Mouse (Mus musculus) neutrophil, adult 5-6 weeks (primary cell): ENCODE measurements around the gene Camk1d. TPM values are rescaled to one million over a fixed set of nuclear protein-coding genes. Genes with fewer than 3 reads are reported as not detected.
A peak's percentile ranks its signal among the peaks of the same experiment; 100 is the strongest.
"Not testable (repeated sequence)": the region's sequence is repeated elsewhere in the genome, so short reads cannot be mapped to it uniquely, and the experiment has no call there.

Experiments used
- ATAC-seq: fragments of 151-379, 151-347 bp; 2 replicates; pipeline ENCODE4 v1.8.0; 2017; ENCODE audit warnings: mild to moderate bottlenecking, moderate TSS enrichment; ENCODE audit not compliant: insufficient number of reproducible peaks, poor library complexity, low FRiP score, severe bottlenecking; ENCODE audit errors: extremely low read depth
- total RNA-seq: library from RNA; stranded (forward); fragments of 200-1000 nt; gene quantifications from 2 replicates; pipeline ENCODE4 v1.2.3, GENCODE M21; 2017

Gene Camk1d
- total RNA-seq, 1 experiment from 2014 or later = 41.3 TPM

- ATAC-seq = no peak
These were observed 77.2 kb downstream of the Camk1d start for GRCm38 (mm10) chr2:5636801-5637742.

- ATAC-seq = no peak
These were observed 82.0 kb downstream of the Camk1d start for GRCm38 (mm10) chr2:5632355-5632684.

- ATAC-seq = no peak
These were observed 82.5 kb downstream of the Camk1d start for GRCm38 (mm10) chr2:5631676-5632354.

- no peak for ATAC-seq
These were observed 83.6 kb downstream of the Camk1d start for GRCm38 (mm10) chr2:5630710-5631109.

- ATAC-seq = no peak
These were observed 89.9 kb downstream of the Camk1d start for GRCm38 (mm10) chr2:5624379-5624778.

GRCm38 (mm10) chr2:5618361-5618896 is 95.9 kb downstream of the Camk1d start:
- ATAC-seq = no peak

- ATAC-seq = no peak
These were observed 99.4 kb downstream of the Camk1d start for GRCm38 (mm10) chr2:5614896-5615295.

GRCm38 (mm10) chr2:5614308-5614705 is 100.0 kb downstream of the Camk1d start:
- ATAC-seq = no peak

- ATAC-seq = peak; percentile 62
These were observed 100.5 kb downstream of the Camk1d start for GRCm38 (mm10) chr2:5613651-5614307.

GRCm38 (mm10) chr2:5611601-5612000 is 102.7 kb downstream of the Camk1d start:
- ATAC-seq = no peak

GRCm38 (mm10) chr2:5610521-5610920 is 103.8 kb downstream of the Camk1d start:
- ATAC-seq = no peak

GRCm38 (mm10) chr2:5607920-5608841 is 106.1 kb downstream of the Camk1d start:
- no peak for ATAC-seq

GRCm38 (mm10) chr2:5605849-5606248 is 108.5 kb downstream of the Camk1d start:
- no peak for ATAC-seq

GRCm38 (mm10) chr2:5602044-5602443 is 112.3 kb downstream of the Camk1d start:
- ATAC-seq = no peak

GRCm38 (mm10) chr2:5601243-5601642 is 113.1 kb downstream of the Camk1d start:
- ATAC-seq = not testable (repeated sequence)

- no peak for ATAC-seq
These were observed 113.9 kb downstream of the Camk1d start for GRCm38 (mm10) chr2:5600183-5600962.

- ATAC-seq = no peak
These were observed 114.6 kb downstream of the Camk1d start for GRCm38 (mm10) chr2:5599713-5600112.

GRCm38 (mm10) chr2:5598533-5598932 is 115.8 kb downstream of the Camk1d start:
- ATAC-seq = no peak
